Mouse (Mus musculus) liver, embryonic 14.5 days (tissue): ENCODE results near the gene Cpa5. TPM values are rescaled to one million over a fixed set of nuclear protein-coding genes. Genes with fewer than 3 reads are reported as not detected.
A peak's percentile ranks its signal among the peaks of the same experiment; 100 is the strongest.

Experiments used
- ATAC-seq: fragments of 200-750 bp; cut with Nextera tagmentation; 2 replicates; pipeline ENCODE4 v1.8.0; 2017; ENCODE audit warnings: moderate number of reproducible peaks, mild to moderate bottlenecking, moderate library complexity; ENCODE audit not compliant: insufficient read depth
- DNase-seq, 3 experiments: peaks; one replicate each; pipeline ENCODE4 v3.0.0-alpha.2; 2012 to 2013; ENCODE audit warnings: low read depth in 3 of 3, low spot score in 3 of 3
- H3K27ac ChIP-seq: fragments of 300-500 bp; sonication (generic); 2 replicates; pipeline ENCODE4 v1.5.1; 2014; ENCODE audit warnings: moderate library complexity, mild to moderate bottlenecking, control low read depth, inconsistent platforms
- H3K27me3 ChIP-seq: fragments of 300-500 bp; sonication (generic); 2 replicates; pipeline ENCODE4 v1.6.1; 2014; ENCODE audit warnings: mild to moderate bottlenecking, low read length, moderate library complexity; ENCODE audit not compliant: control insufficient read depth, insufficient read depth
- H3K36me3 ChIP-seq: fragments of 300-500 bp; sonication (generic); replicated peaks from 2 replicates; pipeline ENCODE4 v1.6.1; 2014; ENCODE audit warnings: low read depth; ENCODE audit not compliant: control insufficient read depth, insufficient read depth
- H3K4me1 ChIP-seq, 2 experiments: fragments of 200-500 bp in 1 of 2; fragments of 300-500 bp in 1 of 2; sonication (generic) in 1 of 2; replicated peaks; 2 replicates each; pipeline ENCODE4 v1.6.1; 2012 to 2014; ENCODE audit warnings: antibody characterized with exemption in 1 of 2, inconsistent platforms in 1 of 2, low read length in 1 of 2; ENCODE audit not compliant: control insufficient read depth in 2 of 2, insufficient read depth in 2 of 2
- H3K4me2 ChIP-seq: fragments of 300-500 bp; sonication (generic); 2 replicates; pipeline ENCODE4 v1.6.1; 2014; ENCODE audit warnings: low read depth, mild to moderate bottlenecking, control low read depth, moderate library complexity
- H3K4me3 ChIP-seq, 2 experiments: fragments of 200-500 bp in 1 of 2; fragments of 300-500 bp in 1 of 2; sonication (generic) in 1 of 2; 2 replicates each; pipeline ENCODE4 v1.5.1; 2012 to 2014; ENCODE audit warnings: low read depth in 2 of 2, low read length in 2 of 2, mild to moderate bottlenecking in 2 of 2, control low read depth in 1 of 2, inconsistent platforms in 1 of 2, moderate library complexity in 1 of 2; ENCODE audit not compliant: insufficient read depth in 1 of 2
- H3K9ac ChIP-seq: fragments of 300-500 bp; sonication (generic); replicated peaks from 2 replicates; pipeline ENCODE4 v1.6.1; 2014; ENCODE audit warnings: mild to moderate bottlenecking, control low read depth, moderate library complexity
- H3K9me3 ChIP-seq: fragments of 300-500 bp; sonication (generic); 2 replicates; pipeline ENCODE4 v1.6.1; 2016; ENCODE audit warnings: low read length, mixed read lengths; ENCODE audit not compliant: control insufficient read depth
- CTCF ChIP-seq: IDR thresholded peaks from 2 replicates; pipeline ENCODE4 v1.5.1; 2016; ENCODE audit warnings: antibody characterized with exemption, low read depth, control low read depth
- EP300 ChIP-seq: IDR thresholded peaks from 2 replicates; pipeline ENCODE4 v1.6.1; 2016; ENCODE audit warnings: antibody characterized with exemption, low read depth
- whole genome bisulfite sequencing: fragments of 180-500 bp; shearing (Covaris S2); extraction: QIAGEN DNeasy Blood & Tissue Kit; methylation state at CpG from one replicate; pipeline ENCODE4 v1.1.7; 2014; ENCODE audit not compliant: insufficient replicate concordance; 5-methylcytosine and 5-hydroxymethylcytosine counted together
- polyA plus RNA-seq, 2 experiments: library from polyadenylated mRNA; depleted of rRNA in 1 of 2; stranded (reverse) in 1 of 2; unstranded in 1 of 2; fragments of >200 nt; fragmentation: Nextera tagmentation in 1 of 2; extraction: Ambion mirVana in 1 of 2; gene quantifications; 2 replicates each; pipeline versions ENCODE4 v1.2.1 to v1.2.3; 2012 to 2014

The Cpa5 gene
- polyA plus RNA-seq, 2 experiments: 0.02 TPM; not detected in 1

- H3K27me3 ChIP-seq: no peaks in the 10 kb centered on the region
- DNase-seq: no peak
- H3K36me3 ChIP-seq: no peaks in the 10 kb centered on the region
- H3K4me1 ChIP-seq: peaks cover 7 to 19% of the 10 kb centered on the region in 2 experiments; a peak in 3 of 4 replicates
- H3K4me3 ChIP-seq: no peak overlapping the region
- no peaks in the 10 kb centered on the region for H3K9me3 ChIP-seq
- no peak overlapping the region for H3K27ac ChIP-seq
- H3K4me2 ChIP-seq: no peak overlapping the region
- H3K9ac ChIP-seq: no peak overlapping the region
- TF ChIP-seq EP300 (no peak), CTCF (no peak)
- WGBS: 64% methylated on average over 5 of the region's 5 CpGs
- ATAC-seq: no peak
Measured at GRCm38 (mm10) chr6:30671696-30672095, 60.9 kb downstream of the Cpa5 start.

- no peaks in the 10 kb centered on the region for H3K27me3 ChIP-seq
- no peaks in the 10 kb centered on the region for H3K9me3 ChIP-seq
- ATAC-seq (peak; percentile 47; the same call in 1 of the 2 replicates), DNase-seq (no peak)
- TF ChIP-seq CTCF (no peak), EP300 (0 out of 2 replicates have a peak, but pooled peaks have one; percentile 13)
- no peaks in the 10 kb centered on the region for H3K36me3 ChIP-seq
- H3K9ac ChIP-seq: no peak overlapping the region
- 21% methylated on average over 14 of the region's 14 CpGs for WGBS
- H3K27ac ChIP-seq: no peak overlapping the region
- peaks cover 7 to 20% of the 10 kb centered on the region in 2 experiments; a peak in 3 of 4 replicates for H3K4me1 ChIP-seq
- H3K4me3 ChIP-seq: no peak overlapping the region
- H3K4me2 ChIP-seq: peak overlapping the region; percentile 41
Measured at GRCm38 (mm10) chr6:30673764-30674561, 63.2 kb downstream of the Cpa5 start.

DNA sequence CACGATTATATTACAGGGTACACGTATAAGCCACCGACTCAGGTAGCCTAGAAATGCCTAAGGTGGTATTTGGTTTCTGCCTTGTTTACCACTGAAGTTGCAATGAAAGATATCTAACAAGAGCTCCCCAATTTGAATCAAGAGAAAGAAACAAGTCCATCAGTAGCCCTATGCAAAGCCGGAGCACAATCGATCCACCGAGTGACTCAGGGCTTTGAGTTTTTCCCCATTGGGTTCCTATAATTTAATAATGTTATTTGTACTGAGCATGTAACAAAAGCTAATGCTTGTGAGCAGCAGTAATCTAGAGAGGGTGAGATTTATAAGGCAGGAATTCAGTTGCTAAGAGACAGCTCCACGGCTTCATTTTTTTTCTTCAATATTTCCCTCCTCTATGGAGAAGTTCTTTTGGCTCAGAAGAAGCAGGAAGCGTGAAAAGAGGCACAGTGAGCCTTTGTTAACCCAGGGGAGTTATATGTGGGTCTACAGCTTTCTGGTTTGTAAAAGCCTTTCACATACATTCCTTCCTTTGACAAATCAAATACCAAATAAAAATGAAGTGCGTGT is 64.0 kb downstream of the Cpa5 start:
- TF ChIP-seq EP300: no peak
- TF ChIP-seq CTCF: no peak
- WGBS: 58% methylated on average over 9 of the region's 9 CpGs
- Histone ChIP-seq H3K27me3 (no peaks in the 10 kb centered on the region), H3K4me1 (peaks cover 7 to 23% of the 10 kb centered on the region in 2 experiments; a peak in 3 of 4 replicates), H3K4me3 (no peak overlapping the region), H3K36me3 (no peaks in the 10 kb centered on the region), H3K9ac (no peak overlapping the region), H3K4me2 (peak overlapping the region; percentile 41), H3K27ac (no peak overlapping the region), H3K9me3 (no peaks in the 10 kb centered on the region)
- DNase-seq: no peak
- no peak for ATAC-seq

- Histone ChIP-seq H3K4me1 (peaks cover 7 to 23% of the 10 kb centered on the region in 2 experiments; a peak in 3 of 4 replicates), H3K36me3 (no peaks in the 10 kb centered on the region), H3K4me2 (no peak overlapping the region), H3K9me3 (no peaks in the 10 kb centered on the region), H3K9ac (no peak overlapping the region), H3K27ac (no peak overlapping the region), H3K4me3 (no peak overlapping the region), H3K27me3 (no peaks in the 10 kb centered on the region)
- 55% methylated on average over 11 of the region's 11 CpGs for WGBS
- DNase-seq: no peak
- no peak for TF ChIP-seq EP300
- no peak for ATAC-seq
Measured at GRCm38 (mm10) chr6:30675281-30675771, 64.5 kb downstream of the Cpa5 start.

DNA sequence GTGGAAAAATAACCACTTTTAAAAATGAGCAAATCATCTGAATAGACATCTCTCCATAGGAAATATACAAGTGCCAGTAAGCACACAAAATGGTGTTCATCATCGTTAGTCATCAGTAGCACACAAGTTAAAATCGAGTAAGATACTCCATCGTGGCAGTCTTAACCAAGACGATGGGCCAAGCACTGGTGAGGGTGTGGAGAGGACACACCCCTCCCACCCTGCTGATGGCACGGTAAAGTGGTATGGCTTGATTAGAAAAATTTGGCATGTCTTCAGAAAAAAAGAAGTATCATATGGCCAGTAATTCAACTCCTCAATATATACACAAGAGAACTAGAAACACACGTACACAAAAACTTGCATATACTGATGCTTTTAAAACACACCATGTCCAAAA is 65.7 kb downstream of the Cpa5 start:
- 37% methylated on average over 6 of the region's 6 CpGs for WGBS
- TF ChIP-seq EP300: no peak
- TF ChIP-seq CTCF: no peak
- H3K27me3 ChIP-seq: no peaks in the 10 kb centered on the region
- H3K36me3 ChIP-seq: no peaks in the 10 kb centered on the region
- ATAC-seq (no peak), DNase-seq (no peak)
- H3K4me2 ChIP-seq: no peak overlapping the region
- H3K4me3 ChIP-seq: no peak overlapping the region
- no peaks in the 10 kb centered on the region for H3K9me3 ChIP-seq
- H3K9ac ChIP-seq: no peak overlapping the region
- H3K4me1 ChIP-seq: peaks cover 7 to 23% of the 10 kb centered on the region in 2 experiments; a peak in 3 of 4 replicates
- no peak overlapping the region for H3K27ac ChIP-seq
